Mouse (Mus musculus) stomach, embryonic 14.5 days (tissue): ENCODE measurements around the gene Olfr860. TPM values are rescaled to one million over a fixed set of nuclear protein-coding genes. Genes with fewer than 3 reads are reported as not detected.
"Not testable (repeated sequence)": the region's sequence is repeated elsewhere in the genome, so short reads cannot be mapped to it uniquely, and the experiment has no call there.

Source experiments
- ATAC-seq: fragments of 200-750 bp; cut with Nextera tagmentation; 2 replicates; pipeline ENCODE4 v1.8.0; 2017; ENCODE audit warnings: low read depth, moderate TSS enrichment; ENCODE audit not compliant: insufficient number of reproducible peaks, insufficient read depth, low FRiP score
- H3K27ac ChIP-seq: fragments of 300-500 bp; sonication (generic); 2 replicates; pipeline ENCODE4 v1.5.1; 2014; ENCODE audit warnings: mild to moderate bottlenecking, low read length, moderate library complexity, mixed read lengths
- H3K27me3 ChIP-seq: fragments of 300-500 bp; sonication (generic); 2 replicates; pipeline ENCODE4 v1.6.1; 2014; ENCODE audit warnings: low read length, control low read depth, mixed read lengths; ENCODE audit not compliant: control insufficient read depth, insufficient read depth
- H3K36me3 ChIP-seq: fragments of 300-500 bp; sonication (generic); 2 replicates; pipeline ENCODE4 v1.6.1; 2014; ENCODE audit warnings: mild to moderate bottlenecking, control low read depth, low read length, moderate library complexity, mixed read lengths; ENCODE audit not compliant: control insufficient read depth, insufficient read depth
- H3K4me1 ChIP-seq: fragments of 300-500 bp; sonication (generic); 2 replicates; pipeline ENCODE4 v1.6.1; 2014; ENCODE audit warnings: low read length, control low read depth, mixed read lengths; ENCODE audit not compliant: control insufficient read depth, insufficient read depth
- H3K4me2 ChIP-seq: fragments of 300-500 bp; sonication (generic); replicated peaks from 2 replicates; pipeline ENCODE4 v1.6.1; 2014; ENCODE audit warnings: low read depth, low read length, control low read depth
- H3K4me3 ChIP-seq: fragments of 300-500 bp; sonication (generic); 2 replicates; pipeline ENCODE4 v1.5.1; 2014; ENCODE audit warnings: low read depth, low read length, control low read depth
- H3K9ac ChIP-seq: fragments of 300-500 bp; sonication (generic); replicated peaks from 2 replicates; pipeline ENCODE4 v1.6.1; 2014; ENCODE audit warnings: low read depth, mild to moderate bottlenecking, control low read depth, low read length, moderate library complexity, mixed read lengths
- H3K9me3 ChIP-seq: fragments of 300-500 bp; sonication (generic); 2 replicates; pipeline ENCODE4 v1.6.1; 2016; ENCODE audit warnings: low read depth, low read length, control low read depth; ENCODE audit not compliant: control insufficient read depth
- WGBS: fragments of 180-500 bp; shearing (Covaris S2); extraction: QIAGEN DNeasy Blood & Tissue Kit; methylation state at CpG from one replicate; pipeline ENCODE4 v1.1.7; 2014; 5-methylcytosine and 5-hydroxymethylcytosine counted together
- polyA plus RNA-seq: library from polyadenylated mRNA; unstranded; fragments of >200 nt; fragmentation: Nextera tagmentation; extraction: Ambion mirVana; gene quantifications from 2 replicates; pipeline ENCODE4 v1.2.1, GENCODE M21; 2014

The Olfr860 gene
- polyA plus RNA-seq, result not detected in 2 replicates

DNA sequence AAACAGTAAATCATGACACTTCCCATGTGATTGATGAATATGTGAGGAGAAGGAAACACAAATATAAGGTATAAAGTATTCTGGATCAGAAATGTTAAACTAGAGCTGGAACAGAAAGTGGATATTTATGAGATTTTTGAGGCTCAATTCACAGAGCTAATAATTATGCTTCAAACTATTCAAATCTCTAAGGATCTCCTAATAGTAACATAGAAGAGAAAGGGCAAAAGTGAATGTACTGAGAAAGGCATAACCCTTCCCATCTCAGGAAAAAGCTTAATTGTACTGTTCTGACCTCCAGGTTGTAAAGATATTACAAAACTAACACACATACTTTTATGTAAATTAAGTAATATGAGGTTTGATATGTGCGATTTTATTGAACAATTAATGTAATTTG is at the start of gene Olfr860:
Gene Olfr860 (minus strand): TSS at position 101 of the 400 bp plus-strand sequence.
- Histone ChIP-seq H3K4me2 (no peak within 1 kb of the TSS), H3K4me3 (no peak within 1 kb of the TSS), H3K9ac (no peak within 1 kb of the TSS), H3K36me3 (no peaks in the 10 kb centered on the region), H3K9me3 (no peaks in the 10 kb centered on the region), H3K4me1 (no peaks in the 10 kb centered on the region), H3K27ac (no peak within 1 kb of the TSS), H3K27me3 (no peaks in the 10 kb centered on the region)
- 76% methylated on average over 1 of the region's 1 CpGs for WGBS
- no peak for ATAC-seq

DNA sequence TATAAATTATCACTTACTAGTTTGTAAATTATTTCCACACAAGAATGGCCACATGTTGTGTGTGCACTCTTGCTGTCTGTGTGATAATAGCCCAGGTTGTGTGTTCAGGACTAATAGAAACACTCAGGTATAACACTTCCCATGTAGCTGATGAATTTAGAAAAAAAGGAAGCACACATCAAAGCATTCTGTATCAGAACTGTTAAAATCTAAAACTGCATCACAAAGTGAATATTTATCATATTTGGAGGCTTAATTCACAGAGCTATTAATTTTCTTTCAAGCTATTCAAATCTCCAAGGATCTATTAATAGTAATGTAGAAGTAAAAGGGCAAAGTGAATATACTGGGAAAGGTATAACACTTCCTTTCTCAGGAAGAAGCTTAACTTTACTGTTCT is 38.4 kb upstream of the Olfr860 start, which contains the start of gene Olfr862:
Gene Olfr862 (minus strand): TSS at position 101 of the 400 bp plus-strand sequence.
- no peaks in the 10 kb centered on the region for H3K27me3 ChIP-seq
- H3K4me1 ChIP-seq, result no peaks in the 10 kb centered on the region
- no peaks in the 10 kb centered on the region for H3K9me3 ChIP-seq
- H3K9ac ChIP-seq, result no peak within 1 kb of the TSS
- H3K27ac ChIP-seq, result no peak within 1 kb of the TSS
- no peak within 1 kb of the TSS for H3K4me2 ChIP-seq
- no peak for ATAC-seq
- no peak within 1 kb of the TSS for H3K4me3 ChIP-seq
- no peaks in the 10 kb centered on the region for H3K36me3 ChIP-seq

GRCm38 (mm10) chr9:19804606-19805005 is 44.9 kb downstream of the Olfr860 start, which contains the start of gene Olfr859:
Gene Olfr859, plus strand, starts transcription at chr9:19804906.
- not testable (repeated sequence) for H3K9me3 ChIP-seq, ATAC-seq, H3K4me3 ChIP-seq, H3K9ac ChIP-seq, H3K4me2 ChIP-seq, H3K27me3 ChIP-seq, H3K4me1 ChIP-seq, H3K27ac ChIP-seq, H3K36me3 ChIP-seq
- WGBS, result 81% methylated on average over 1 of the region's 1 CpGs

DNA sequence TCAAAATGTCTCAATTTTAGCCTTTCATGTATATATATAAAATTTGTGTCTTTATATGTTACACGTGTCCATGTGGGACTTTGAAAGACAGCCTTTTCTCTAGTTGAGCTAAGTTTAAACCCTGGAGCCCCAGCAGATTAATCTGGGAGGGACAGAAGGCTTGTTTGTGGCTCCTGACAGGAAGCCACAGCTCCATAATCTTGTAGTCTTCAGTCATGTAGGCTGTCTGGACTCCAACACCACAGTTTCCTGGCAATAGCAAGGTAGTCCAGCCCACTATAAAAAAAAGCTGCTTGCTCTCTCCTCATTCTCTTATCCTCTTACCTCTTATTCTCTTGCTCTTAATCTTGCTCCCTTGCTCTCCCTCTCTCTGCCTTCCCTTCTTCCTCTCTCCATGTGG is 46.5 kb downstream of the Olfr860 start:
- ATAC-seq, result no peak
- Histone ChIP-seq H3K4me1 (no peaks in the 10 kb centered on the region), H3K9ac (no peak overlapping the region), H3K9me3 (no peaks in the 10 kb centered on the region), H3K36me3 (no peaks in the 10 kb centered on the region), H3K4me2 (no peak overlapping the region), H3K4me3 (no peak overlapping the region), H3K27me3 (no peaks in the 10 kb centered on the region), H3K27ac (no peak overlapping the region)
- WGBS, result 70% methylated on average over 1 of the region's 1 CpGs

Other genes with a start within 250 kb of the Olfr860 start
- 31.3 and 34.5 TPM in 2 replicates for gene Zfp317, start 227.6 kb downstream of the Olfr860 start, polyA plus RNA-seq
- gene Olfr857, start 140.3 kb downstream of the Olfr860 start, polyA plus RNA-seq, result not detected in 2 replicates
- not detected in 2 replicates for gene Olfr58, start 69.5 kb downstream of the Olfr860 start, polyA plus RNA-seq
- not detected in 2 replicates for gene Olfr859, start 44.8 kb downstream of the Olfr860 start, polyA plus RNA-seq
- not detected in 2 replicates for gene Olfr862, start 38.3 kb upstream of the Olfr860 start, polyA plus RNA-seq
- 0.35 and 0.36 TPM in 2 replicates for gene Olfr77, start 67.1 kb upstream of the Olfr860 start, polyA plus RNA-seq
- not detected in 2 replicates for gene Olfr866, start 178.3 kb upstream of the Olfr860 start, polyA plus RNA-seq
- not detected in 2 replicates for gene Olfr867, start 207.8 kb upstream of the Olfr860 start, polyA plus RNA-seq
- not detected in 2 replicates for gene Olfr868, start 248.9 kb upstream of the Olfr860 start, polyA plus RNA-seq